Comparison of ENCODE assay signal across 22 mouse cellular contexts in the genomic region with DNA sequence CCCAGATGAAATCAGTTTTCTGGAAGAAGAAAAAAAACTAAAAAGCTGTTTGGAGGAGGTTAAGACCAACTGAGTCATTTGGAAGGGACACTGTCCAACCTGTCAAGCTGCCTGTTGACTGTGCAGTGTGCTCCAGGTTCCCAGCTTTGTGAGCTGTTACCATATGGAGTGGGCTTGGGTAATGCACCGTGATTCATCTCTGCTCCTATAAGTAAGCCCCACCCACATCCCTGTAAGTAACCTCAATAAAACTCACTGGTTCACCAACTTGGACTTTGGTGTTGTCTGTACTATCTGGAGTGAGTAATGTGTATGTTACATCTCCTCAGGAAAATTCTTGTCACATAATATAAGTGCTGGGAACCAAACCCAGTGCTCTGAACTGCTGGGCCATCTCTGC. TPM values are rescaled to one million over a fixed set of nuclear protein-coding genes. Genes with fewer than 3 reads are reported as not detected.
"Had no signal": no experiment of that assay in that cellular context is flagged by ENCODE, and none has a peak within 500 bp of the region (broad histone marks: within the 10 kb centered on the region; RNA-seq: fewer than 3 reads in every experiment).

No protein-coding gene starts in this region.

- H3K9ac ChIP-seq: kidney, embryonic 15.5 days; limb, embryonic 13.5 days; liver, embryonic 13.5 days; midbrain, embryonic 15.5 days; neural tube, embryonic 12.5 days; neural tube, embryonic 15.5 days had no signal

- H3K36me3 ChIP-seq: kidney, embryonic 15.5 days; limb, embryonic 10.5 days; limb, embryonic 13.5 days; liver, embryonic 13.5 days; midbrain, embryonic 15.5 days; neural tube, embryonic 12.5 days; neural tube, embryonic 15.5 days had no signal

- H3K4me2 ChIP-seq: kidney, embryonic 15.5 days; limb, embryonic 13.5 days; liver, embryonic 13.5 days; midbrain, embryonic 11.5 days; midbrain, embryonic 15.5 days; neural tube, embryonic 12.5 days; neural tube, embryonic 15.5 days had no signal

- DNase-seq: kidney, adult 2 months; kidney, postnatal 10 days; kidney, postnatal 4 days; layer of hippocampus, adult 9-11 months; liver; liver, embryonic 13.5 days; lung, adult 2 months; lung, postnatal 14 days; lung, postnatal 4 days; right cerebral cortex, adult 18-20 months; right cerebral cortex, postnatal 14 days; thymus, postnatal 25 days had no signal

- H3K27me3 ChIP-seq: midbrain, embryonic 15.5 days had no signal

- H3K4me3 ChIP-seq: kidney, embryonic 15.5 days; layer of hippocampus, adult 2 months; limb, embryonic 10.5 days; limb, embryonic 13.5 days; liver, embryonic 13.5 days; midbrain, embryonic 15.5 days; neural tube, embryonic 12.5 days; neural tube, embryonic 15.5 days had no signal

- H3K9me3 ChIP-seq: kidney, embryonic 15.5 days; limb, embryonic 10.5 days; limb, embryonic 13.5 days; liver, embryonic 13.5 days; midbrain, embryonic 15.5 days; neural tube, embryonic 12.5 days; neural tube, embryonic 15.5 days had no signal

- H3K27ac ChIP-seq: kidney, embryonic 15.5 days; layer of hippocampus, adult 2 months; limb, embryonic 10.5 days; limb, embryonic 13.5 days; liver, embryonic 13.5 days; midbrain, embryonic 15.5 days; neural tube, embryonic 12.5 days; neural tube, embryonic 15.5 days had no signal

- ATAC-seq: midbrain, embryonic 15.5 days had no signal

RNA-seq across cellular contexts. Expression of a gene that starts 2.9 kb away (rescaled TPM):
- total RNA-seq: megakaryocyte progenitor cell, adult 5-6 weeks; megakaryocyte-erythroid progenitor cell, adult 5-6 weeks had no signal

RNA-seq across cellular contexts. Expression of a gene that starts 17.5 kb away (rescaled TPM):
- total RNA-seq: megakaryocyte-erythroid progenitor cell, adult 5-6 weeks had no signal

RNA-seq across cellular contexts. Expression of a gene that starts 18.3 kb away (rescaled TPM):
- total RNA-seq: megakaryocyte-erythroid progenitor cell, adult 5-6 weeks had no signal

RNA-seq across cellular contexts. Expression of a gene that starts 22.4 kb away (rescaled TPM):
- total RNA-seq: layer of hippocampus, adult 2 months; megakaryocyte progenitor cell, adult 5-6 weeks; megakaryocyte-erythroid progenitor cell, adult 5-6 weeks had no signal
- polyA plus RNA-seq: limb, embryonic 10.5 days; liver, embryonic 13.5 days; midbrain, embryonic 11.5 days had no signal
